Comparison of ENCODE assay signal across 28 mouse cellular contexts in genomic region chr7:46852666-46853065, GRCm38 (mm10). TPM values are rescaled to one million over a fixed set of nuclear protein-coding genes. Genes with fewer than 3 reads are reported as not detected.
DNase-seq lines count a peak whose midpoint lies in the region; ATAC-seq lines count a peak whose summit lies in the region.
"Had no signal": no experiment of that assay in that cellular context is flagged by ENCODE, and none has a peak within 500 bp of the region (broad histone marks: within the 10 kb centered on the region; RNA-seq: fewer than 3 reads in every experiment).

No protein-coding gene starts in this region.

- H3K27me3 ChIP-seq in kidney, embryonic 15.5 days: no peaks in the 10 kb centered on the region
- H3K27me3 ChIP-seq in kidney, embryonic 16.5 days (ENCODE audit: insufficient read depth, low read length): no peaks in the 10 kb centered on the region
- H3K27me3 ChIP-seq in midbrain, embryonic 16.5 days (ENCODE audit: control insufficient read depth, insufficient read depth, low read depth, low read length): no peaks in the 10 kb centered on the region
- H3K27me3 ChIP-seq: CH12.LX; embryonic facial prominence, embryonic 13.5 days; embryonic facial prominence, embryonic 15.5 days; forebrain, embryonic 12.5 days had no signal

- H3K27ac ChIP-seq in kidney, embryonic 15.5 days: no peak overlapping the region
- H3K27ac ChIP-seq in kidney, embryonic 16.5 days (ENCODE audit: low read length): no peak overlapping the region
- no peak overlapping the region for H3K27ac ChIP-seq in midbrain, embryonic 16.5 days (ENCODE audit: low read length)
- H3K27ac ChIP-seq: embryonic facial prominence, embryonic 13.5 days; embryonic facial prominence, embryonic 15.5 days; forebrain, embryonic 10.5 days had no signal

- no peak for ATAC-seq in kidney, embryonic 15.5 days (replicated peaks; ENCODE audit: low FRiP score)
- no peak for ATAC-seq in kidney, embryonic 16.5 days (ENCODE audit: low FRiP score, low TSS enrichment)
- no peak for ATAC-seq in midbrain, embryonic 16.5 days
- ATAC-seq: CD4-positive, CD25-positive, alpha-beta regulatory T cell, adult 4 months; forebrain, embryonic 14.5 days had no signal

- H3K36me3 ChIP-seq in kidney, embryonic 15.5 days: peaks cover 89% of the 10 kb centered on the region
- H3K36me3 ChIP-seq in kidney, embryonic 16.5 days (ENCODE audit: insufficient read depth, low read length): peaks cover 79% of the 10 kb centered on the region
- peaks cover 28% of the 10 kb centered on the region for H3K36me3 ChIP-seq in midbrain, embryonic 16.5 days (ENCODE audit: control insufficient read depth, insufficient read depth, low read length)

- H3K9ac ChIP-seq in kidney, embryonic 15.5 days: no peak overlapping the region
- H3K9ac ChIP-seq in kidney, embryonic 16.5 days (replicated peaks; ENCODE audit: low read length): no peak overlapping the region
- no peak overlapping the region for H3K9ac ChIP-seq in midbrain, embryonic 16.5 days (ENCODE audit: low read depth, low read length)
- H3K9ac ChIP-seq: embryonic facial prominence, embryonic 13.5 days; embryonic facial prominence, embryonic 15.5 days; forebrain, embryonic 12.5 days had no signal

- H3K4me3 ChIP-seq in kidney, embryonic 15.5 days (replicated peaks): no peak overlapping the region
- no peak overlapping the region for H3K4me3 ChIP-seq in kidney, embryonic 16.5 days (ENCODE audit: low read length)
- H3K4me3 ChIP-seq in midbrain, embryonic 16.5 days (ENCODE audit: low read depth, low read length): no peak overlapping the region
- H3K4me3 ChIP-seq: embryonic facial prominence, embryonic 13.5 days; embryonic facial prominence, embryonic 15.5 days; erythroblast, embryonic 14.5 days; forebrain, embryonic 10.5 days; forebrain, embryonic 12.5 days had no signal

- H3K4me1 ChIP-seq in kidney, embryonic 15.5 days: peaks cover 2% of the 10 kb centered on the region; the same call in 1 of the 2 replicates
- H3K4me1 ChIP-seq in kidney, embryonic 16.5 days (ENCODE audit: insufficient read depth, low read length): peaks cover 2% of the 10 kb centered on the region
- no peaks in the 10 kb centered on the region for H3K4me1 ChIP-seq in midbrain, embryonic 16.5 days (ENCODE audit: control insufficient read depth, insufficient read depth, low read length)
- H3K4me1 ChIP-seq: embryonic facial prominence, embryonic 15.5 days had no signal

- H3K9me3 ChIP-seq in kidney, embryonic 15.5 days (replicated peaks): no peaks in the 10 kb centered on the region
- H3K9me3 ChIP-seq in kidney, embryonic 16.5 days (ENCODE audit: low read length): no peaks in the 10 kb centered on the region
- H3K9me3 ChIP-seq in midbrain, embryonic 16.5 days (replicated peaks; ENCODE audit: control insufficient read depth, low read length, poor library complexity, severe bottlenecking): no peaks in the 10 kb centered on the region
- H3K9me3 ChIP-seq: embryonic facial prominence, embryonic 13.5 days; embryonic facial prominence, embryonic 15.5 days; forebrain, embryonic 10.5 days; forebrain, embryonic 12.5 days; G1E had no signal

- peak; percentile 49 for DNase-seq in kidney, adult 11 months
- DNase-seq in kidney, adult 8-10 months: peak; percentile 39 to 57
- peak; percentile 34 to 41 for DNase-seq in kidney, postnatal 36 days
- no peak for DNase-seq in kidney, postnatal 14 days
- DNase-seq: adrenal gland, adult 2 months; adrenal gland, postnatal 10 days; adrenal gland, postnatal 25 days; B cell, adult 2 months; cerebellum, adult 11 months; cerebellum, adult 18-20 months; cerebellum, adult 8-10 months; cerebellum, adult 9-11 months; cerebellum, postnatal 14 days; cerebellum, postnatal 36 days; embryo, embryonic 11 days had no signal

- 93% methylated on average over 1 of the region's 1 CpGs for WGBS in kidney, embryonic 15.5 days
- WGBS in kidney, embryonic 16.5 days: 92% methylated on average over 1 of the region's 1 CpGs
- WGBS in midbrain, embryonic 16.5 days: 79% methylated on average over 1 of the region's 1 CpGs

- no peak overlapping the region for H3K4me2 ChIP-seq in kidney, embryonic 15.5 days
- no peak overlapping the region for H3K4me2 ChIP-seq in kidney, embryonic 16.5 days (replicated peaks; ENCODE audit: low read depth, low read length)
- H3K4me2 ChIP-seq in midbrain, embryonic 16.5 days (ENCODE audit: low read length): no peak overlapping the region
- H3K4me2 ChIP-seq: embryonic facial prominence, embryonic 13.5 days; embryonic facial prominence, embryonic 15.5 days; forebrain, embryonic 12.5 days had no signal

RNA-seq across cellular contexts. Expression of gene Ldhc, which starts 8.3 kb away (rescaled TPM):
- polyA plus RNA-seq in kidney, embryonic 15.5 days (2015; fragmentation: Nextera tagmentation; extraction: Ambion mirVana): 0.12 TPM in 1 of 2 replicates, not detected in the other
- polyA plus RNA-seq in kidney, embryonic 16.5 days (2015; fragmentation: Nextera tagmentation; extraction: Ambion mirVana): 0.17 TPM in 1 of 2 replicates, not detected in the other
- polyA plus RNA-seq in midbrain, embryonic 16.5 days (2015; fragmentation: Nextera tagmentation; extraction: Ambion mirVana): 0.33 and 0.46 TPM in 2 replicates
- polyA plus RNA-seq: adrenal gland, adult 2 months; CD4-positive, CD25-positive, alpha-beta regulatory T cell, adult 4 months; embryonic facial prominence, embryonic 11.5 days; embryonic facial prominence, embryonic 13.5 days; embryonic facial prominence, embryonic 15.5 days; forebrain, embryonic 12.5 days; forebrain, embryonic 14.5 days; G1E had no signal

RNA-seq across cellular contexts. Expression of gene Ldha, which starts 11.4 kb away (rescaled TPM):
- polyA plus RNA-seq in kidney, embryonic 15.5 days (2015; fragmentation: Nextera tagmentation; extraction: Ambion mirVana): 1,596 and 1,620 TPM in 2 replicates
- 1,802 and 1,946 TPM in 2 replicates for polyA plus RNA-seq in kidney, embryonic 16.5 days (2015; fragmentation: Nextera tagmentation; extraction: Ambion mirVana)
- polyA plus RNA-seq in midbrain, embryonic 16.5 days (2015; fragmentation: Nextera tagmentation; extraction: Ambion mirVana): 596 and 701 TPM in 2 replicates

RNA-seq across cellular contexts. Expression of gene Gtf2h1, which starts 56.8 kb away (rescaled TPM):
- polyA plus RNA-seq in kidney, embryonic 15.5 days (2015; fragmentation: Nextera tagmentation; extraction: Ambion mirVana): 42.3 and 43.8 TPM in 2 replicates
- 45.7 and 50.5 TPM in 2 replicates for polyA plus RNA-seq in kidney, embryonic 16.5 days (2015; fragmentation: Nextera tagmentation; extraction: Ambion mirVana)
- 40.9 and 46.8 TPM in 2 replicates for polyA plus RNA-seq in midbrain, embryonic 16.5 days (2015; fragmentation: Nextera tagmentation; extraction: Ambion mirVana)

RNA-seq across cellular contexts. Expression of gene Hps5, which starts 56.8 kb away (rescaled TPM):
- polyA plus RNA-seq in kidney, embryonic 15.5 days (2015; fragmentation: Nextera tagmentation; extraction: Ambion mirVana): 27.7 and 31.5 TPM in 2 replicates
- 30.9 and 34.4 TPM in 2 replicates for polyA plus RNA-seq in kidney, embryonic 16.5 days (2015; fragmentation: Nextera tagmentation; extraction: Ambion mirVana)
- 11.1 and 14.0 TPM in 2 replicates for polyA plus RNA-seq in midbrain, embryonic 16.5 days (2015; fragmentation: Nextera tagmentation; extraction: Ambion mirVana)
